Mouse (Mus musculus) embryonic facial prominence, embryonic 13.5 days (tissue): ENCODE data around the gene Emilin2. TPM values are rescaled to one million over a fixed set of nuclear protein-coding genes. Genes with fewer than 3 reads are reported as not detected.

Experiments
- ATAC-seq: fragments of 200-750 bp; cut with Nextera tagmentation; 2 replicates; pipeline ENCODE4 v1.8.0; 2017; ENCODE audit warnings: low read depth; ENCODE audit not compliant: insufficient number of reproducible peaks, insufficient read depth, low FRiP score, low TSS enrichment
- H3K27ac ChIP-seq: fragments of 300-500 bp; sonication (generic); 2 replicates; pipeline ENCODE4 v1.5.1; 2015; ENCODE audit warnings: moderate library complexity, mild to moderate bottlenecking, inconsistent platforms
- H3K27me3 ChIP-seq: fragments of 300-500 bp; sonication (generic); 2 replicates; pipeline ENCODE4 v1.6.1; 2015; ENCODE audit warnings: mild to moderate bottlenecking, inconsistent platforms
- H3K36me3 ChIP-seq: fragments of 300-500 bp; sonication (generic); 2 replicates; pipeline ENCODE4 v1.6.1; 2015; ENCODE audit warnings: mild to moderate bottlenecking, inconsistent platforms
- H3K4me1 ChIP-seq: fragments of 300-500 bp; sonication (generic); 2 replicates; pipeline ENCODE4 v1.6.1; 2015; ENCODE audit warnings: inconsistent platforms
- H3K4me2 ChIP-seq: fragments of 300-500 bp; sonication (generic); 2 replicates; pipeline ENCODE4 v1.6.1; 2015; ENCODE audit warnings: moderate library complexity, mild to moderate bottlenecking, inconsistent platforms
- H3K4me3 ChIP-seq: fragments of 300-500 bp; sonication (generic); 2 replicates; pipeline ENCODE4 v1.5.1; 2015; ENCODE audit warnings: mild to moderate bottlenecking, inconsistent platforms
- H3K9ac ChIP-seq: fragments of 300-500 bp; sonication (generic); 2 replicates; pipeline ENCODE4 v1.6.1; 2015; ENCODE audit warnings: mild to moderate bottlenecking, inconsistent platforms
- H3K9me3 ChIP-seq: fragments of 300-500 bp; sonication (generic); 2 replicates; pipeline ENCODE4 v1.6.1; 2016; ENCODE audit warnings: inconsistent platforms
- WGBS: fragments of 180-500 bp; shearing (Covaris S2); methylation state at CpG from one replicate; pipeline ENCODE4 v1.1.7; 2015; ENCODE audit warnings: mixed read lengths; 5-methylcytosine and 5-hydroxymethylcytosine counted together
- polyA plus RNA-seq: library from polyadenylated mRNA; unstranded; fragments of >200 nt; fragmentation: Nextera tagmentation; extraction: Ambion mirVana; gene quantifications from 2 replicates; pipeline ENCODE4 v1.2.1, GENCODE M21; 2015

The Emilin2 gene
- polyA plus RNA-seq, 1 experiment from 2014 or later, result 21.3 TPM

GRCm38 (mm10) chr17:71314315-71314714 is 2.5 kb upstream of the Emilin2 start:
- no peak overlapping the region for H3K4me3 ChIP-seq
- no peak overlapping the region for H3K9ac ChIP-seq

GRCm38 (mm10) chr17:71310486-71311339 is 1.1 kb downstream of the Emilin2 start:
- Histone ChIP-seq H3K9ac (peak overlapping the region; percentile 87), H3K27me3 (peaks cover 22% of the 10 kb centered on the region), H3K4me2 (peak overlapping the region; percentile 99), H3K4me1 (peaks cover 17% of the 10 kb centered on the region), H3K4me3 (peak overlapping the region; percentile 70), H3K36me3 (no peaks in the 10 kb centered on the region), H3K9me3 (no peaks in the 10 kb centered on the region), H3K27ac (peak overlapping the region; percentile 93)
- under 1% methylated on average over 67 of the region's 67 CpGs for WGBS
- 0 out of 2 replicates have a peak, but pooled peaks have one; percentile 29 for ATAC-seq

More at GRCm38 (mm10) chr17:71314315-71314714, 2.5 kb upstream of the Emilin2 start:
- Histone ChIP-seq H3K4me1 (peaks cover 9% of the 10 kb centered on the region), H3K27me3 (peaks cover 18% of the 10 kb centered on the region), H3K9me3 (no peaks in the 10 kb centered on the region), H3K27ac (no peak overlapping the region), H3K36me3 (no peaks in the 10 kb centered on the region), H3K4me2 (no peak overlapping the region)
- no peak for ATAC-seq
- WGBS, result 75% methylated on average over 4 of the region's 4 CpGs

GRCm38 (mm10) chr17:71309711-71310485 is 1.9 kb downstream of the Emilin2 start:
- no peak for ATAC-seq
- H3K36me3 ChIP-seq, result no peaks in the 10 kb centered on the region
- H3K9me3 ChIP-seq, result no peaks in the 10 kb centered on the region
- peak overlapping the region; percentile 93 for H3K27ac ChIP-seq
- H3K4me2 ChIP-seq, result peak overlapping the region; percentile 99
- 2% methylated on average over 23 of the region's 23 CpGs for WGBS
- peaks cover 17% of the 10 kb centered on the region for H3K4me1 ChIP-seq
- peak overlapping the region; percentile 70 for H3K4me3 ChIP-seq
- peak overlapping the region; percentile 87 for H3K9ac ChIP-seq
- H3K27me3 ChIP-seq, result peaks cover 22% of the 10 kb centered on the region

- Histone ChIP-seq H3K4me3 (peak overlapping the region; percentile 70), H3K4me1 (peaks cover 17% of the 10 kb centered on the region), H3K9ac (0 out of 2 replicates have a peak overlapping the region, but pooled peaks have one; percentile 51), H3K36me3 (no peaks in the 10 kb centered on the region), H3K4me2 (peak overlapping the region; percentile 99), H3K27ac (peak overlapping the region; percentile 93), H3K9me3 (no peaks in the 10 kb centered on the region), H3K27me3 (peaks cover 22% of the 10 kb centered on the region)
- WGBS, result 15% methylated on average over 14 of the region's 14 CpGs
- no peak for ATAC-seq
Observed at GRCm38 (mm10) chr17:71309141-71309540, 2.6 kb downstream of the Emilin2 start.

- Histone ChIP-seq H3K4me3 (no peak overlapping the region), H3K9ac (no peak overlapping the region), H3K4me1 (peaks cover 17% of the 10 kb centered on the region), H3K36me3 (no peaks in the 10 kb centered on the region), H3K9me3 (no peaks in the 10 kb centered on the region), H3K27ac (no peak overlapping the region), H3K27me3 (peaks cover 22% of the 10 kb centered on the region), H3K4me2 (no peak overlapping the region)
- WGBS, result 91% methylated on average over 5 of the region's 5 CpGs
- no peak for ATAC-seq
Observed at GRCm38 (mm10) chr17:71308296-71308695, 3.5 kb downstream of the Emilin2 start.

- Histone ChIP-seq H3K4me3 (no peak overlapping the region), H3K27me3 (peaks cover 22% of the 10 kb centered on the region), H3K36me3 (no peaks in the 10 kb centered on the region), H3K4me1 (peaks cover 17% of the 10 kb centered on the region), H3K9me3 (no peaks in the 10 kb centered on the region), H3K9ac (no peak overlapping the region), H3K4me2 (no peak overlapping the region), H3K27ac (no peak overlapping the region)
- 85% methylated on average over 10 of the region's 10 CpGs for WGBS
- no peak for ATAC-seq
Observed at GRCm38 (mm10) chr17:71307251-71307790, 4.5 kb downstream of the Emilin2 start.

GRCm38 (mm10) chr17:71306716-71307115 is 5.1 kb downstream of the Emilin2 start:
- Histone ChIP-seq H3K4me1 (peaks cover 23% of the 10 kb centered on the region), H3K36me3 (no peaks in the 10 kb centered on the region), H3K27me3 (peaks cover 18% of the 10 kb centered on the region), H3K4me2 (no peak overlapping the region), H3K27ac (no peak overlapping the region), H3K4me3 (no peak overlapping the region), H3K9me3 (no peaks in the 10 kb centered on the region), H3K9ac (no peak overlapping the region)
- no peak for ATAC-seq
- 81% methylated on average over 4 of the region's 4 CpGs for WGBS

- 78% methylated on average over 6 of the region's 6 CpGs for WGBS
- Histone ChIP-seq H3K27ac (no peak overlapping the region), H3K9me3 (no peaks in the 10 kb centered on the region), H3K27me3 (peaks cover 13% of the 10 kb centered on the region; the same call in 1 of the 2 replicates), H3K4me2 (no peak overlapping the region), H3K36me3 (no peaks in the 10 kb centered on the region), H3K4me1 (peaks cover 24% of the 10 kb centered on the region), H3K4me3 (no peak overlapping the region), H3K9ac (no peak overlapping the region)
- no peak for ATAC-seq
Observed at GRCm38 (mm10) chr17:71306091-71306490, 5.7 kb downstream of the Emilin2 start.

GRCm38 (mm10) chr17:71303444-71303843 is 8.3 kb downstream of the Emilin2 start:
- WGBS, result 66% methylated on average over 6 of the region's 6 CpGs
- no peak overlapping the region for H3K27ac ChIP-seq
- no peak for ATAC-seq
- H3K4me1 ChIP-seq, result peaks cover 12% of the 10 kb centered on the region; the same call in 1 of the 2 replicates
- H3K9me3 ChIP-seq, result no peaks in the 10 kb centered on the region; the same call in 1 of the 2 replicates
- H3K27me3 ChIP-seq, result no peaks in the 10 kb centered on the region
- no peak overlapping the region for H3K4me2 ChIP-seq
- no peak overlapping the region for H3K9ac ChIP-seq
- H3K4me3 ChIP-seq, result no peak overlapping the region
- H3K36me3 ChIP-seq, result no peaks in the 10 kb centered on the region

- H3K27ac ChIP-seq, result no peak overlapping the region
- H3K36me3 ChIP-seq, result no peaks in the 10 kb centered on the region
- no peaks in the 10 kb centered on the region; the same call in 1 of the 2 replicates for H3K9me3 ChIP-seq
- H3K27me3 ChIP-seq, result no peaks in the 10 kb centered on the region
- H3K4me2 ChIP-seq, result no peak overlapping the region
- no peak overlapping the region for H3K4me3 ChIP-seq
- H3K4me1 ChIP-seq, result peaks cover 9% of the 10 kb centered on the region; the same call in 1 of the 2 replicates
- no peak for ATAC-seq
- WGBS, result 24% methylated on average over 5 of the region's 5 CpGs
- no peak overlapping the region for H3K9ac ChIP-seq
Observed at GRCm38 (mm10) chr17:71301413-71301812, 10.4 kb downstream of the Emilin2 start.

- no peak overlapping the region for H3K9ac ChIP-seq
- ATAC-seq, result no peak
- H3K27me3 ChIP-seq, result no peaks in the 10 kb centered on the region
- H3K4me2 ChIP-seq, result no peak overlapping the region
- H3K9me3 ChIP-seq, result no peaks in the 10 kb centered on the region; the same call in 1 of the 2 replicates
- no peaks in the 10 kb centered on the region for H3K36me3 ChIP-seq
- no peak overlapping the region for H3K27ac ChIP-seq
- H3K4me1 ChIP-seq, result peaks cover 9% of the 10 kb centered on the region; the same call in 1 of the 2 replicates
- WGBS, result 88% methylated on average over 2 of the region's 2 CpGs
- H3K4me3 ChIP-seq, result no peak overlapping the region
Observed at GRCm38 (mm10) chr17:71300338-71300737, 11.4 kb downstream of the Emilin2 start.
